ENCODE assay signal across 11 mouse cellular contexts in genomic region chr1:55221352-55221751, GRCm38 (mm10). TPM values are rescaled to one million over a fixed set of nuclear protein-coding genes. Genes with fewer than 3 reads are reported as not detected.
DNase-seq lines count a peak whose midpoint lies in the region; ATAC-seq lines count a peak whose summit lies in the region.
"Had no signal": no experiment of that assay in that cellular context is flagged by ENCODE, and none has a peak within 500 bp of the region (broad histone marks: within the 10 kb centered on the region; RNA-seq: fewer than 3 reads in every experiment).

No protein-coding gene starts in this region.

- peak; percentile 37 for DNase-seq in cerebellum, adult 9-10 months
- no peak for DNase-seq in cerebellum, adult 8-10 months
- peak; percentile 38 for DNase-seq in layer of hippocampus, adult 11-12 months (ENCODE audit: low spot score)
- DNase-seq in layer of hippocampus, adult 9-10 months (ENCODE audit: low spot score): no peak
- DNase-seq in adipocyte (ENCODE audit: low spot score): peak; percentile 80
- DNase-seq in heart, postnatal 14 days: peak; percentile 31 to 62
- DNase-seq in urinary bladder, adult 18-20 months (ENCODE audit: low spot score in 2 of 2): no peak
- DNase-seq: B cell, adult 2 months; kidney, adult 8-10 months had no signal

- no peaks in the 10 kb centered on the region for H3K36me3 ChIP-seq in forebrain, embryonic 15.5 days

- no peak overlapping the region for H3K27ac ChIP-seq in forebrain, embryonic 15.5 days (replicated peaks)

- H3K27me3 ChIP-seq in forebrain, embryonic 15.5 days: no peaks in the 10 kb centered on the region
- H3K27me3 ChIP-seq: Patski had no signal

- intact Hi-C loops in heart, postnatal 14 days (cut with DNase I): loop anchor here (10.0 kb wide), 1 partner anchor 1753 kb away; the partner anchor contains the start of gene Satb2

- WGBS in forebrain, embryonic 15.5 days: 51% methylated on average over 4 of the region's 4 CpGs

- no peak overlapping the region for H3K9ac ChIP-seq in forebrain, embryonic 15.5 days (replicated peaks)

- no peak overlapping the region for H3K4me2 ChIP-seq in forebrain, embryonic 15.5 days (replicated peaks)

- H3K4me1 ChIP-seq in forebrain, embryonic 15.5 days: peaks cover 33% of the 10 kb centered on the region

- H3K9me3 ChIP-seq in forebrain, embryonic 15.5 days: no peaks in the 10 kb centered on the region

- no peak overlapping the region for H3K4me3 ChIP-seq in forebrain, embryonic 15.5 days

- ATAC-seq in forebrain, embryonic 15.5 days (replicated peaks): no peak
- ATAC-seq: Patski had no signal

RNA-seq across cellular contexts. Expression of gene Rftn2, which starts 5.2 kb away (rescaled TPM):
- 10 to 100 TPM; 10.6 to 11.9 TPM for total RNA-seq in heart, postnatal 14 days (2021)
- polyA plus RNA-seq in forebrain, embryonic 15.5 days (2015; fragmentation: Nextera tagmentation; extraction: Ambion mirVana): 12.7 and 13.4 TPM in 2 replicates

RNA-seq across cellular contexts. Expression of gene Mars2, which starts 15.6 kb away (rescaled TPM):
- total RNA-seq in heart, postnatal 14 days (2021): 1 to 10 TPM; 4.9 to 5.2 TPM
- polyA plus RNA-seq in forebrain, embryonic 15.5 days (2015; fragmentation: Nextera tagmentation; extraction: Ambion mirVana): 4.3 and 4.4 TPM in 2 replicates

Comparison
In these comparisons a context has a peak if more than half of its experiments do, and no peak if none do; other contexts are left out.
1. DNase-seq: peak in cerebellum, adult 9-10 months (single experiment), layer of hippocampus, adult 11-12 months (single experiment), adipocyte (single experiment) and heart, postnatal 14 days (2 of 2); none in cerebellum, adult 8-10 months (single experiment), layer of hippocampus, adult 9-10 months (single experiment) and urinary bladder, adult 18-20 months (0 of 2).